Mouse (Mus musculus) testis, adult 2 months (tissue): ENCODE measurements around the gene Padi2.

Experiments used
- CTCF ChIP-seq: fragments of 200-500 bp; IDR thresholded peaks from 2 replicates; pipeline ENCODE4 v1.5.1; 2012; ENCODE audit warnings: low read depth, mild to moderate bottlenecking, inconsistent platforms, low read length, moderate library complexity; ENCODE audit not compliant: control insufficient read depth, insufficient read depth, insufficient replicate concordance
- POLR2A ChIP-seq: fragments of 200-500 bp; IDR thresholded peaks from 2 replicates; pipeline ENCODE4 v1.6.1; 2012; ENCODE audit warnings: low read depth, mild to moderate bottlenecking, inconsistent platforms, low read length, moderate library complexity; ENCODE audit not compliant: control insufficient read depth

DNA sequence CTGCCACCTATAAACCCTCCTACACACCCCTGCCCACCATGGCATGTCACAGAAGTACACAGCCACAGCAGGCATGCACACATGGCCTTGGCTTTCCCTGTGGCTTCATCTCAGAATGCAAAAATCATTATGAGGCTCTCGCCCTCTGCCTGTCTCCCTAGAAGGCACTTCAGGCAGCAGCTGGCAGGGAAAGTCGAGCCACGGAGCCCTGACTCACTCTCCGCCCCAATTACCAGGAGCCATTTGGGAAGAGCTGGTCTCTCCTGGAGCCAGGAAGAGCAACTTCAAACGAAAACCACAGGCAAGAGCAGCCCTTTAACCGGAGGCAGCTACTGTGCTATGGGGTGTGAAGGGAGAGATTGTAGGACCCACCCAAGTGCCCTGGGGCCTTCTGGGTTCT is 29.5 kb upstream of the Padi2 start:
- no peak for TF ChIP-seq CTCF
- TF ChIP-seq POLR2A, result no peak
